Mouse (Mus musculus): ENCODE results near the gene D930048N14Rik.

DNA sequence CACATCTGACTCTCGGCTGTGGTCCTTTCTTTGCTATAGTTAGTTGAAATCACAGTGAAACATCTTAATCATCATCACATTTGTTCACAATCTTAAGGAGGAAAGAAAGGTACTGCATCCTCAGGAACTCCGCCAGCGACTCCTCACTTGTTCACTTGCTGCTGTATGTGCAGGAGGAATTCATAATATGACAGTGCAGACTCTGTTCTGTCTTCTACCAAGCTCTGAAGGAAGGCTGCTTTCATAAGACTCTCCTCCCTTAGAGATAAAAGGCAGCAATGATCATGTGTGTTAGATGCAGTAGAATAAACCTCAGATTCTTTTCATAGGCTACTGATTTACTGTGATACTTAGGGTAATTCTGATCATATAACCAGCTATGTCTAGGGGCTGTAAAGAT lies 44.2 kb downstream of the D930048N14Rik start:
- no peak for TF ChIP-seq CTCF (IDR thresholded peaks at IDR 0.05 in 2 of 3, conservative IDR thresholded peaks at IDR 0.05 in 1 of 3; ENCODE audit: control insufficient read depth in 1 of 3, insufficient read depth in 1 of 3, low read depth in 2 of 3, low read length in 3 of 3, poor library complexity in 1 of 3, severe bottlenecking in 1 of 3)
- no peak for TF ChIP-seq MXI1 (IDR thresholded peaks at IDR 0.05; ENCODE audit: low read depth, low read length)
- no peak for TF ChIP-seq POLR2AphosphoS2 (IDR thresholded peaks at IDR 0.05; ENCODE audit: low read length)
- no peak for TF ChIP-seq E2F4 (IDR thresholded peaks at IDR 0.05; ENCODE audit: borderline replicate concordance, low read depth, low read length)
- TF ChIP-seq NELFE (IDR thresholded peaks at IDR 0.05; ENCODE audit: low read depth, low read length) = no peak
- no peak for TF ChIP-seq POLR2A (IDR thresholded peaks at IDR 0.05; ENCODE audit: control insufficient read depth in 1 of 2, insufficient read depth in 1 of 2, low read depth in 1 of 2, low read length in 2 of 2, poor library complexity in 1 of 2)
- no peak for TF ChIP-seq HCFC1 (IDR thresholded peaks at IDR 0.05; ENCODE audit: low read depth, low read length)
- TF ChIP-seq GATA1 (IDR thresholded peaks at IDR 0.05; ENCODE audit: low read depth, low read length) = no peak
- no peak for TF ChIP-seq SMC3 (IDR thresholded peaks at IDR 0.05; ENCODE audit: low read depth, low read length)
- TF ChIP-seq SIN3A (IDR thresholded peaks at IDR 0.05; ENCODE audit: low read length) = no peak
- no peak for TF ChIP-seq RCOR1 (IDR thresholded peaks at IDR 0.05; ENCODE audit: low read depth, low read length)
- TF ChIP-seq MEF2A (IDR thresholded peaks at IDR 0.05; ENCODE audit: extremely low read depth, insufficient replicate concordance, low read depth, low read length, poor library complexity, severe bottlenecking) = no peak
- TF ChIP-seq TCF12 (IDR thresholded peaks at IDR 0.05; ENCODE audit: low read depth, low read length) = no peak
- no peak for TF ChIP-seq ZNF384 (IDR thresholded peaks at IDR 0.05; ENCODE audit: low read depth, low read length)
